Mouse (Mus musculus) spleen, adult 2 months (tissue): Measurements from ENCODE around the gene Mrc1. TPM values are rescaled to one million over a fixed set of nuclear protein-coding genes. Genes with fewer than 3 reads are reported as not detected.

ENCODE experiments used
- DNase-seq, 2 experiments: peaks; one replicate each; pipeline versions ENCODE4 v3.0.0 to v3.0.0-alpha.2; 2012 to 2021; ENCODE audit warnings: low spot score in 2 of 2, low read depth in 1 of 2
- H3K27ac ChIP-seq: fragments of 200-500 bp; 2 replicates; pipeline ENCODE4 v1.5.1; 2012; ENCODE audit warnings: low read length, inconsistent platforms; ENCODE audit not compliant: insufficient read depth
- H3K27me3 ChIP-seq: fragments of 200-500 bp; 2 replicates; pipeline ENCODE4 v1.6.1; 2012; ENCODE audit warnings: mild to moderate bottlenecking, moderate library complexity, low read length, inconsistent platforms; ENCODE audit not compliant: control insufficient read depth, insufficient read depth
- H3K36me3 ChIP-seq: fragments of 200-500 bp; 2 replicates; pipeline ENCODE4 v1.6.1; 2012; ENCODE audit warnings: mild to moderate bottlenecking, low read length, inconsistent platforms; ENCODE audit not compliant: control insufficient read depth, insufficient read depth
- H3K4me1 ChIP-seq: fragments of 200-500 bp; 2 replicates; pipeline ENCODE4 v1.6.1; 2011; ENCODE audit warnings: inconsistent platforms; ENCODE audit not compliant: control insufficient read depth, insufficient read depth, insufficient read length
- H3K4me3 ChIP-seq: fragments of 200-500 bp; 2 replicates; pipeline ENCODE4 v1.5.1; 2011; ENCODE audit warnings: mild to moderate bottlenecking, inconsistent platforms; ENCODE audit not compliant: insufficient read depth, insufficient read length; ENCODE audit errors: extremely low read depth
- CTCF ChIP-seq: fragments of 200-500 bp; IDR thresholded peaks from 2 replicates; pipeline ENCODE4 v1.5.1; 2011; ENCODE audit warnings: mild to moderate bottlenecking, inconsistent platforms; ENCODE audit not compliant: insufficient read depth, insufficient read length, insufficient replicate concordance; ENCODE audit errors: extremely low read depth
- POLR2A ChIP-seq: fragments of 200-500 bp; IDR thresholded peaks from 2 replicates; pipeline ENCODE4 v1.6.1; 2011; ENCODE audit warnings: low read depth, low read length, inconsistent platforms
- WGBS: fragments of 180-500 bp; shearing (Covaris S2); methylation state at CpG from one replicate; pipeline ENCODE4 v1.1.7; 2018; 5-methylcytosine and 5-hydroxymethylcytosine counted together
- polyA plus RNA-seq: library from polyadenylated mRNA; depleted of rRNA; stranded (reverse); fragments of >200 nt; gene quantifications from 2 replicates; pipeline ENCODE4 v1.2.3, GENCODE M21; 2012

The Mrc1 gene
- polyA plus RNA-seq, 1 experiment, result 5.8 TPM

- Histone ChIP-seq H3K27ac (no peak overlapping the region), H3K4me1 (no peaks in the 10 kb centered on the region), H3K27me3 (no peaks in the 10 kb centered on the region), H3K4me3 (no peak overlapping the region), H3K36me3 (no peaks in the 10 kb centered on the region)
- TF ChIP-seq POLR2A, result no peak
- no peak for TF ChIP-seq CTCF
- DNase-seq, result no peak
- 52% methylated on average over 1 of the region's 1 CpGs for WGBS
Observed at GRCm38 (mm10) chr2:14204308-14204707, 24.9 kb upstream of the Mrc1 start.

- WGBS, result 58% methylated on average over 4 of the region's 4 CpGs
Observed at GRCm38 (mm10) chr2:14206798-14207197, 22.4 kb upstream of the Mrc1 start.

GRCm38 (mm10) chr2:14210731-14211130, 18.5 kb upstream of the Mrc1 start:
- Histone ChIP-seq H3K4me3 (no peak overlapping the region), H3K4me1 (no peaks in the 10 kb centered on the region), H3K36me3 (no peaks in the 10 kb centered on the region), H3K27ac (no peak overlapping the region), H3K27me3 (no peaks in the 10 kb centered on the region)
- DNase-seq, result no peak
- 63% methylated on average over 1 of the region's 1 CpGs for WGBS
- TF ChIP-seq POLR2A, result no peak
- TF ChIP-seq CTCF, result no peak

More at GRCm38 (mm10) chr2:14206798-14207197, 22.4 kb upstream of the Mrc1 start:
- no peaks in the 10 kb centered on the region for H3K4me1 ChIP-seq
- H3K27me3 ChIP-seq, result no peaks in the 10 kb centered on the region
- H3K4me3 ChIP-seq, result no peak overlapping the region
- no peak for DNase-seq
- TF ChIP-seq POLR2A (no peak), CTCF (no peak)
- H3K36me3 ChIP-seq, result no peaks in the 10 kb centered on the region
- no peak overlapping the region for H3K27ac ChIP-seq

GRCm38 (mm10) chr2:14211606-14212005, 17.6 kb upstream of the Mrc1 start:
- H3K4me3 ChIP-seq, result no peak overlapping the region
- H3K36me3 ChIP-seq, result no peaks in the 10 kb centered on the region
- H3K27ac ChIP-seq, result no peak overlapping the region
- no peaks in the 10 kb centered on the region for H3K4me1 ChIP-seq
- no peak for DNase-seq
- H3K27me3 ChIP-seq, result no peaks in the 10 kb centered on the region
- TF ChIP-seq POLR2A, result no peak
- TF ChIP-seq CTCF, result no peak

GRCm38 (mm10) chr2:14214764-14215163, 14.4 kb upstream of the Mrc1 start:
- 94% methylated on average over 3 of the region's 3 CpGs for WGBS
- no peak for DNase-seq
- TF ChIP-seq POLR2A (no peak), CTCF (no peak)
- Histone ChIP-seq H3K27me3 (no peaks in the 10 kb centered on the region), H3K36me3 (no peaks in the 10 kb centered on the region), H3K4me1 (no peaks in the 10 kb centered on the region), H3K4me3 (no peak overlapping the region), H3K27ac (no peak overlapping the region)

- no peak overlapping the region for H3K4me3 ChIP-seq
- H3K4me1 ChIP-seq, result no peaks in the 10 kb centered on the region
- TF ChIP-seq CTCF (no peak), POLR2A (no peak)
- no peak for DNase-seq
- 86% methylated on average over 3 of the region's 3 CpGs for WGBS
- H3K27me3 ChIP-seq, result no peaks in the 10 kb centered on the region
- H3K27ac ChIP-seq, result no peak overlapping the region
- no peaks in the 10 kb centered on the region for H3K36me3 ChIP-seq
Observed at GRCm38 (mm10) chr2:14216653-14217052, 12.5 kb upstream of the Mrc1 start.

GRCm38 (mm10) chr2:14218126-14218525, 11.1 kb upstream of the Mrc1 start:
- no peak for DNase-seq
- WGBS, result 92% methylated on average over 6 of the region's 6 CpGs

More at GRCm38 (mm10) chr2:14218126-14218525, 11.1 kb upstream of the Mrc1 start:
- Histone ChIP-seq H3K36me3 (no peaks in the 10 kb centered on the region), H3K4me3 (no peak overlapping the region), H3K4me1 (no peaks in the 10 kb centered on the region), H3K27ac (no peak overlapping the region), H3K27me3 (no peaks in the 10 kb centered on the region)
- TF ChIP-seq CTCF, result no peak
- no peak for TF ChIP-seq POLR2A
